Mouse (Mus musculus) erythroblast, embryonic 14.5 days (primary cell): ENCODE results near the gene B4galnt3.

ENCODE experiments used
- GATA1 ChIP-seq: IDR thresholded peaks from 2 replicates; pipeline ENCODE4 v1.6.1; 2012; ENCODE audit warnings: low read length, inconsistent platforms, mixed read lengths
- TAL1 ChIP-seq: IDR thresholded peaks from 3 replicates; pipeline ENCODE4 v1.6.1; 2012; ENCODE audit warnings: low read length, inconsistent platforms, mixed read lengths

DNA sequence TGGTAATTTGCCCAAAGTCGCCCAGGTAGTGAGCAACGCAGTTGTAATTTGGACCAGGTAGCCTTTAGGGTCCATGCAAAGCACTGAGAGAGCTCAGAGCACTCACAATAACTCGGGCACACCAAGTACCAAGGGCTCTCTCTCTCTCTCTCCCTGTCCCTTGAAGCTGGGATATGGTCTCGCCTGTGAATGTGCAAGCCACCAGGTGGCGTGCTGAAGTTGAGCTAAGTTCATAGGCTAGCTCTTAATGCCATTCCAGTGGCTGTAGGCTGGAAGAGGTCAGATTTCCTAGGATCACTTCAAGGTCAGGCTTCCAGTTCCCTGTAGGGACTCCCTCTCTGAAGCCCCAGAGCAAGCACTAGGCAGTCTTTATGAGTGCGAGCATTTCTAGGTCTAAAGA lies 71.7 kb downstream of the B4galnt3 start:
- TF ChIP-seq TAL1 (no peak), GATA1 (no peak)
